Mouse (Mus musculus) testis, adult 2 months (tissue): ENCODE measurements around the gene Alms1.

Experiments used
- CTCF ChIP-seq: fragments of 200-500 bp; IDR thresholded peaks from 2 replicates; pipeline ENCODE4 v1.5.1; 2012; ENCODE audit warnings: low read depth, mild to moderate bottlenecking, inconsistent platforms, low read length, moderate library complexity; ENCODE audit not compliant: control insufficient read depth, insufficient read depth, insufficient replicate concordance
- POLR2A ChIP-seq: fragments of 200-500 bp; IDR thresholded peaks from 2 replicates; pipeline ENCODE4 v1.6.1; 2012; ENCODE audit warnings: low read depth, mild to moderate bottlenecking, inconsistent platforms, low read length, moderate library complexity; ENCODE audit not compliant: control insufficient read depth

DNA sequence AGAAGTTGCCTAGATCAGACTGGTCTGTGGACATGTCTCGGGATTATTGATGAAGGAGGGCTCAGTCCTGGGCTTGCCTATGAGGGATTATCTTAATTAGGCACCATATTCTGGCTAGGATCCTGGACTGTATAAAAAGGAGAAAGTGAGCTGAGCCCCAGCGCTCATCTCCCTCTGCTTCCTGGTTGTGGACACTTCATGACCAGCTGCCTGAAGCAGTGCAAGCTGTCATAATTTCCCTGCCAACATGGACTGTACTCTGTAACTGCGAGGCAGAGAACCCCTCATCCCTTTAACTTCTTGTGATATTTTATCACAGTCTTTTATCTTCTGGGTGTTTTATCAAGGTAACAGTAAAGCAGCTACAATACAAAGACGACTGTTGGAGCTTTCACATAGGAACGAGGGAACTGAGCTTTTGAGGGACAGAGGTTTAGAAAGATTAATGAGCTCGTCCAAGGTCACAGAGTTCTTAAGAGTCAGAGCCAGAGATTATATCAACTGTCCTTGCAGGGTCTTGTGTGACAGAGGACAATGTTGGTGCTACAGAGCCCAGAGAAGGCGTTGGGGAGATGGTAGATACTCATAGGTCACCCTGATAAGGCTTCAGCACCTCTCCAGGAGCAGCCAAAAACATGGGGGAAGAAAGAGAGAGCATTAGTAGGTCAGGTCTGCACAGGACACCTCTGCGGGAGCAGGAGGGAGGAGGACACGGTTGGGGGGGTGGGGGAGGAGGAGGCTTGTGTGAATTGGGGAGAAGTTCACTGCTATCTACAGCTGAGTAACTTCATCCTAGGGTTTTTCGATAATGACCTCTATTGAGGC lies 43.8 kb upstream of the Alms1 start:
- TF ChIP-seq CTCF (no peak), POLR2A (no peak)
